Mouse (Mus musculus): Measurements from ENCODE around the gene Lrrc75b.
"Not testable (repeated sequence)": the region's sequence is repeated elsewhere in the genome, so short reads cannot be mapped to it uniquely, and the experiment has no call there.

Lrrc75b gene

DNA sequence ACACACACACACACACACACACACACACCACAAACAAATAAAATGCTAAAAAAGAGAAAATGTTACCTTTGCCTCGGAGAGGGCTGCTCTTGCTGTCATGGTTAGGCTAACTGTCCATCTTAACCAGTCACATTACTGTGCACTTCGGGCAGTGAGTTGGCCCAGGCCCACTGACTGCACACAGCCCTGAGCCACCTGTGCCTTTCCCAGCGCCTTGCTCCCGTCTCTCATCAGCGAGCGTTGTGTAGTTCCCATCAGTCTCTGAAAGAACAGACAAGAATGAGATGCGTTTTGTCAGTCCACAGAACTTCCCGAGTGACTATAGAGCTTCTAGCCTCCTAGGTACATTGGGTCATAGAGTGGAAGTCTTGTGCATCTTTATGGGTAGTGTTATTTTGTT, 25.9 kb downstream of the Lrrc75b start:
- peaks cover 5% of the 10 kb centered on the region for H3K36me3 ChIP-seq (ENCODE audit: control insufficient read depth, insufficient read depth, low read length, poor library complexity, severe bottlenecking)
- H3K27me3 ChIP-seq (ENCODE audit: control insufficient read depth, insufficient read depth, low read length, poor library complexity, severe bottlenecking): no peaks in the 10 kb centered on the region
- DNase-seq (ENCODE audit: low read depth, low spot score): no peak

DNA sequence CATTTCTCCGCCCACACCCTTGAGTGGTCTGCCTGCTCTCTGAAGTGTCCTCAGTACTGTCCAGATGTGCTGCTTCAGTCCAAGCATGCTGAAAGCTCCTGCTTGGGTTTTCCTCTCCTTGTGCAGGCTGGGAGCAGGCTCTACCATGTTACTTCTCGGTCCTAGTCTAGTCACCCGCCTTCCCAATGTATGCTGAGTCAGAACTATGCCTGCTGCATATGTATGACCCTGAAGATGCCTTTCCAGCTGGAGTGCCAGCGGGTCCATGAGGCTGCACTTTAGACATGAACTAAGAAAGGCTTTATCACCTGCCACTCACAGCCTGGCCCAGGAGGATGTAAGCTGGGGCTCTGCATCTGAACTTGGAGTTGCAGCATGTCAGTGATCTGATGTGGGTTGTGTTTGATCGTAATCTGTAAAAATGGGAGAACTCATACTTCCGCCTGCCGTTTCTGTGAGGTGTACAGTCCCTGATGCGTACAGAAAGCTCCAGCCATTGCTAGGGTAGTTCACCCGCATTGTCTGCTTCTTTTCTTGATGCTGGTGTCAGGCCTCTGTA, 28.5 kb downstream of the Lrrc75b start:
- H3K36me3 ChIP-seq (ENCODE audit: control insufficient read depth, insufficient read depth, low read length, poor library complexity, severe bottlenecking): peaks cover 7% of the 10 kb centered on the region
- no peak for DNase-seq (ENCODE audit: low read depth, low spot score)
- no peaks in the 10 kb centered on the region for H3K27me3 ChIP-seq (ENCODE audit: control insufficient read depth, insufficient read depth, low read length, poor library complexity, severe bottlenecking)

DNA sequence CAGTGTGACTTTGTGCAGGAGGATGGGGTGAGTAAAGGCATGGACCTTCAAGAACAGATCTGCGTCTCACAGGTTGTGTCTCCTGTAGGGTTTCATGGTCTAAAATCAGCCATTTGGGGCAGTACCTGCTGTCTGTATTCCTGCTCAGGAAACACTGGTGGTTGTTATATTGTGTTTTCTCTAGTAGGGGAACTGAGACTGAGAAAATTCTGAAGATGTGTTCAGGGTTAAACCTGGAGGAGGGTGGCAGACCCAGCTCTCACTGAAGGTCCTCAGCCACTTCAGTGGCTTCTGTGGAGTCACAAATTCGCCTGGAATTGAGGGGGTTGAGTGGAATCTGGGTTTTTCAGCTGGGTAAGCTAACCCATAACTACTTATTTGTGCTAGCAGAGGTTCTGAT, 29.8 kb downstream of the Lrrc75b start:
- DNase-seq (ENCODE audit: low read depth, low spot score): no peak
- Histone ChIP-seq H3K36me3 (ENCODE audit: control insufficient read depth, insufficient read depth, low read length, poor library complexity, severe bottlenecking) (peaks cover 7% of the 10 kb centered on the region), H3K27me3 (ENCODE audit: control insufficient read depth, insufficient read depth, low read length, poor library complexity, severe bottlenecking) (no peaks in the 10 kb centered on the region)

DNA sequence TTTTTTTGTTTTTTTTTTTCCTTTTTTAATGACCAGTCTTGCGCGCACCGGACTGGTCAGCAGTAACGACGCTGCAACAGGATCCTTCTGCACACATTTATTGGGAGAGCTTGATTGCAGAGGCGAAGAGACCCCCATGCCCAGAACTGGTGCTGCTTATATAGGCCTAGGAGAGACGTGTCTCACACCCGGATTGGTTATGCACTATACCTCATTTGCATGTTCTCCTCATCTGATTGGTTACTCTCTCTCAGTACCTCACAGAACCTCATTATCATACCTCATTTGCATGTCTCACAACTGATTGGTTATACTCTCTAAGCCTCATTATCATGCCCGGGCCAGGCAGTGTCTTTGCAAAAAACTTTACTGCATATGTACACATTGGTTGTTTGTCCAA, 34.7 kb downstream of the Lrrc75b start:
- not testable (repeated sequence) for H3K27me3 ChIP-seq (ENCODE audit: control insufficient read depth, insufficient read depth, low read length, poor library complexity, severe bottlenecking); DNase-seq (ENCODE audit: low read depth, low spot score)

DNA sequence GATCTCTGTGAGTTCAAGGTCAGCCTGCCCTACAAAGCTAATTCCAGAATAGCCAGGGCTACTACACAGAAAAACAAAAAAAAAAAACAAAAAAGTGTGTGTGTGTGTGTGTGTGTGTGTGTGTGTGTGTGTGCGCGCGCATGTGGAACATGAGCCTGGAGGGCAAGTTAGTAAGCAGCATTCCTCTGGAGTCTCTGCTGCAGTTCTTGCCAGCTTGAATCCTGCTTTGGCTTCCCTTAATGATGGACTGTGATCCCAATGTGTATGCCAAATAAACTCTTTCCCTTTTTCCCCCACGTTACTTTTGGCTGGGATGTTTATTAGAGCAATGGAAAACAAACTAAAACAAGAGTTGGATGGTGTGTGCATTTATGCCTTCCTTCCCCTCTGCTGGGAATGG, 38.5 kb downstream of the Lrrc75b start:
- peaks cover 2% of the 10 kb centered on the region; the same call in 1 of the 2 replicates for H3K36me3 ChIP-seq (ENCODE audit: control insufficient read depth, insufficient read depth, low read length, poor library complexity, severe bottlenecking)
- no peak for DNase-seq (ENCODE audit: low read depth, low spot score)
- no peaks in the 10 kb centered on the region for H3K27me3 ChIP-seq (ENCODE audit: control insufficient read depth, insufficient read depth, low read length, poor library complexity, severe bottlenecking)

More for the DNA sequence above, 34.7 kb downstream of the Lrrc75b start:
- not testable (repeated sequence) for H3K36me3 ChIP-seq (ENCODE audit: control insufficient read depth, insufficient read depth, low read length, poor library complexity, severe bottlenecking)

DNA sequence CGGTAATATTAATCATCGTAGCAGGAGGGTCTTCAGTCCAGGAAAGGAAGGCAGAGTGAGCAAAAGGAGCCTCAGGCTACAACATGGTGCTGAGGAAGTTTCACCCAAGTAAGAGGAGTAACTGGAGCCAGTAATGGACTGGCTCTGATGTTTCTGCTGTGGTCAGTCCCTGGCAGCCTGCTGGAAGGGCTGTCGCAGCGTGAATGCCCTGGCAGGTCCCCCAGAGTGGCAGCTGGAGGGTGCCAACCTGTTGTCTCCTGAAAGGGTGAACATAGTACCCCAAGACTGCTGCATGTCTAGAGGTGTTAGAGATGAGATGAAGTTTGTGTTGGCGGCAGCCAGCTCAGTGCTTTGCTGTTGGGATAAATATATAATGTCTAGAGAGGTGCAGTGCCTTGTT, 39.5 kb downstream of the Lrrc75b start:
- H3K27me3 ChIP-seq (ENCODE audit: control insufficient read depth, insufficient read depth, low read length, poor library complexity, severe bottlenecking): no peaks in the 10 kb centered on the region
- H3K36me3 ChIP-seq (ENCODE audit: control insufficient read depth, insufficient read depth, low read length, poor library complexity, severe bottlenecking): peaks cover 2% of the 10 kb centered on the region; the same call in 1 of the 2 replicates
- DNase-seq (ENCODE audit: low read depth, low spot score): no peak

DNA sequence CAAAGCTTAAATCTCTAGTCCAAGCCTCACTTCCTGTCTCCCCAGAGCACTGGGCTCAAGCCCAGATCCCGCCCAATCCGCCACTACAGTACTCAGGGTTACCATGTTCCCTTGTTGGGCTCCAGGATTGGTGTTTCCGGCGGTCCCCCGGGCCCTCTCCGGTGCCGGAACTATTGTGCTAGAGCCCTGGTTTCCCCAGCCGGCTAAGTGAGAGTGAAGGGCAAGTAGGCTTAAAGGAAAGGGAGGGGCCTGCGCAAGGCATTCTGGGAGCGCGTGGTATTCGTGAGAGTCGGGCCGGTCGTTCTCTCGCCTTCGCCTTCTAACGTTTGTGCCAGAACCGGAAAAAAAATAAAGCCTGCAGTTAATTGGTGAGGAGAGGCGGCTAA, 42.4 kb downstream of the Lrrc75b start, which contains the start of gene Gucd1:
TSS of gene Gucd1 (minus strand) at position 215 of the 386 bp plus-strand sequence.
- DNase-seq (ENCODE audit: low read depth, low spot score): peak; percentile 96

DNA sequence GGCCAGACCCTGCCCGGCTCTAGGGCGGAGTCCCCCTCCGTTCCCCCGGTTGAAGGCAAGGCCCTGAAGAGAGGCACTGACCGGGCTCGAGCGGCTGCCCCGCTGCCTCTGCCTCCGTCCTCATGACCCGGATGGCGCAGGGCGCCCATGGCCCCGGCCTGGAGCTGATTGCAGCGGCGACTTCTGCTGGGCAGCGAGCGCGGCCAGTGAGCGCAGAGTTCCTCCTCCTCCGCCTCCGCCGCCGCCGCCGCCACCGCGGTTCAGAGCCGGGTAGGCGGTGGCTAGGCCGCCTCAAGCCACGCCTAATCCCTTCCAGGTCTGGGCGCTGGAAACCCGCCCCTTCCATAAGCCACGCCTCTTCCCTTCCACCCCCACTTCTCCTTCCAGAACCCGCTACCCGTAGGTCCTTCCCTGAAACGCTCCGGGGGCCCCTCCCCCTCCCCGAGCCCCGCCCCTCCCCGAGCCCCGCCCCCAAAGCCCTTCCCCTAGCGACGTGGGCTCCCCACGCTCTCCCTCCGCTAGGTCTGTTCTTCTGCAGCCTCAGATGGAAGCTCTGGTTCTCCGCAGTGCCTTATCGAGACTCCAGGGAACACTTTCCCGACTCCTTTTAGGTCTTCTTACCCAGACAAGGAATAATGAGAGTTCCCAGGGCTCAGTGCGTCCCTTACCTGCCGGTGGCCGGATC, 42.9 kb downstream of the Lrrc75b start, which contains the start of gene Snrpd3:
TSS of gene Snrpd3 (plus strand) at position 479 of the 685 bp plus-strand sequence.
- no peaks in the 10 kb centered on the region for H3K27me3 ChIP-seq (ENCODE audit: control insufficient read depth, insufficient read depth, low read length, poor library complexity, severe bottlenecking)
- H3K36me3 ChIP-seq (ENCODE audit: control insufficient read depth, insufficient read depth, low read length, poor library complexity, severe bottlenecking): peaks cover 2% of the 10 kb centered on the region; the same call in 1 of the 2 replicates
- peak; percentile 99 for DNase-seq (ENCODE audit: low read depth, low spot score)

More for the DNA sequence above, 42.4 kb downstream of the Lrrc75b start, which contains the start of gene Gucd1:
- Histone ChIP-seq H3K36me3 (ENCODE audit: control insufficient read depth, insufficient read depth, low read length, poor library complexity, severe bottlenecking) (peaks cover 2% of the 10 kb centered on the region; the same call in 1 of the 2 replicates), H3K27me3 (ENCODE audit: control insufficient read depth, insufficient read depth, low read length, poor library complexity, severe bottlenecking) (no peaks in the 10 kb centered on the region)

DNA sequence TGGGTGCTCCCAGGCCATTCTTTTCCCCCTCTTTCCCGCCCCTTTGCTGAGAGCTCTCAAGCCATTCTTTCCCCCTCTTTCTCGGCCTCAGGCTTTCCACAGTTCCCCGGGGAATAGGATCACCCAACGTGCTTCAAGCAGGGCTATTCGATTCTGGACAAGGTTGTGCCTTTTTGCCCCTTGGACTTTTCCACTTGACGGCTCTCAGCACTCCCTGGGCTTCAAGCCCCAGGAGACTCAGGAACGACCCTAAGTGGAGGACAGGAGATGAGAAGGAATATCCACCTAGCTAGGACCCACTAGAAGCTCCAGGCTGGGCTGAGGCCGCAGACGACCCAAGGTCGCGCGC, 43.4 kb downstream of the Lrrc75b start:
- no peak for DNase-seq (ENCODE audit: low read depth, low spot score)
- no peaks in the 10 kb centered on the region for H3K27me3 ChIP-seq (ENCODE audit: control insufficient read depth, insufficient read depth, low read length, poor library complexity, severe bottlenecking)
- peaks cover 2% of the 10 kb centered on the region; the same call in 1 of the 2 replicates for H3K36me3 ChIP-seq (ENCODE audit: control insufficient read depth, insufficient read depth, low read length, poor library complexity, severe bottlenecking)

DNA sequence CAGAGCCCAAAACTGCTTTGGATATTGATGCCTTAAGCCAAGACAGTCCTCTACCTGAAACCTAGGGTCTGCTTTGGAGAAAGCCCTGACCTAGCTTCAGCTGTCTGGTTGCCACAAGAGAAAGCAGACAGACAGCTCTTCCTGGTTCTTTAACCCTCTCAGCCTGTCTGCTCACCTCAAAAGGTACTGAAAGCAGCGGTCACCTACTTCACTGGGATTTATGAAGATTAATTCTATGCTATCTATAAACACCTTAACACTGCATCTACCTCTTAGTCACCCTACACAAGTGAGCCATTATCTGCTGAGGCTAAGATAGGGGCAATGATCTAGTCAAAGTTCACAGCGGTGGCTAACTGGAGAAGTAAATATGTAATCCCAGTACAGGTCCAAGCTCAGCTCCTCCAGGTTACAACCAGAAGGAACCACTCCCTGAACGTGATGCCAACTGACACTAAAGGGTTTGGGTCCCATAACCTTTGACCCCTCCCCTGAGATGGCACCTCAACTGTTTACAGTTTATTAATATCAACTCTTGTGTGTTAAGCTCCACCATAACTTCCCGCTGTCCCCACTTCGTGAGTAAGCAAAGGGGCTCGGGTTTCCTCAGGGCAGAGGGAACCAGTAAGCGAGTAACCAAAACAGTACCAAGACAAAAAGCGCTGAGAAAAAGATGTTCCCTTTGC, 43.9 kb downstream of the Lrrc75b start:
- no peaks in the 10 kb centered on the region for H3K27me3 ChIP-seq (ENCODE audit: control insufficient read depth, insufficient read depth, low read length, poor library complexity, severe bottlenecking)
- peaks cover 4% of the 10 kb centered on the region for H3K36me3 ChIP-seq (ENCODE audit: control insufficient read depth, insufficient read depth, low read length, poor library complexity, severe bottlenecking)
- DNase-seq (ENCODE audit: low read depth, low spot score): peak; percentile 29

DNA sequence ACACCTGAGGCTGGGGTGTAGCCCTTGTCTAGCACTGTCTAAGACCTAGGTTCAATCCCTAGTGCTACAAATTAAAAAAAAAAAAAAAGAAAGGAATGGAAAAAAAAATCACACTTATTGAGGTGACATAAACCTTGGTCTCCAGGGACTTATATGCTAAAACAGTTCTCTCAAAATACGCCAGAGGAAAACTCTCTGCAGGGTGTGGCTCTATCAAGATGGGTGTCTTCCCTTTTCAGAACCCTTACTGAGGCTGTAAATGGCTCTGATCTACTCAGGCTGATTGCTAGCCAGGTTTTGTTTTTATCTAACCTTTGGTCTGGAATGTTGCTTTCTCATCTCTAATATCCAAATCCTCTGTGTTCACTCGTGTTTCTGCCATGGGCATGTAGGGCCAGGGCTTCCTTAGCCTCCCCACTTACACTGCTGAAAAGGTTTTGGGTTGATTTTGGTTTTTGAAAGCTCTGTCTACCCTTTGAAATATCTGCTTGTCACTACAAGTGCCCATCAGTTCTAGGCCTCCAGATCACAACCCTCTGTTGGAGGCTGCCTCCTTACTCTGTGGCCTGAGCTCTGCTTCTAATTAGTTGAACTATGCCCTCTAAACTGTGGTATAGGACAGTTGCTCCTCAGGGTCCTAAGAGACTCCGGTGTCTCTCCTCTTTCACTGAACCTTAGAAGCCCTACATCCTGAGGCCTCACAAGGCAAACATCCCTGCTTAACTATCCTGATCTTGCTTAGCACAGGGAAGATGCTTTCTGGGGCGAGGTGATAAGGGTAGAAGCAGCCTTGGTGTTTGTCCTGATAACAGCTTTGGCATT, 44.7 kb downstream of the Lrrc75b start:
- Histone ChIP-seq H3K36me3 (ENCODE audit: control insufficient read depth, insufficient read depth, low read length, poor library complexity, severe bottlenecking) (peaks cover 4% of the 10 kb centered on the region), H3K27me3 (ENCODE audit: control insufficient read depth, insufficient read depth, low read length, poor library complexity, severe bottlenecking) (no peaks in the 10 kb centered on the region)
- peak; percentile 72 for DNase-seq (ENCODE audit: low read depth, low spot score)

DNA sequence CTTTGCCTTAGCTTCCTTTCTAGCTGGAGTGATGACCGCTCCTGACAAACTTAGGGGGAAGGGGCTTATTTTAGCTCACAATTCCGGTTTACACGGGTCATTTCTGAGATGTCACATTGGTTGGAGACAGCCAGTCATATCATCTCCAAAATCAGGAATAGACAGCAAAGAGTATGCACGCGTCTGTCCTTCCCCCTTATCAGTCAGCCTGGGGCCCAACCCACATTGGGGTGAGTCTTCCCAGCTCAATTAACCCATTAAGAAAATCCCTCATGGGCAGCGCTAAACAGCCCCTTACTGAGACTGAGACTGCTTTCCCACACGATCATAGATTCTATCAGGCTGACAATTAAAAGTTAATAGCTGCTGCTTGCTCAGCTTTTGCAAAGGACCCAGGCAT, 45.8 kb downstream of the Lrrc75b start:
- DNase-seq (ENCODE audit: low read depth, low spot score): no peak
- Histone ChIP-seq H3K36me3 (ENCODE audit: control insufficient read depth, insufficient read depth, low read length, poor library complexity, severe bottlenecking) (peaks cover 4% of the 10 kb centered on the region), H3K27me3 (ENCODE audit: control insufficient read depth, insufficient read depth, low read length, poor library complexity, severe bottlenecking) (no peaks in the 10 kb centered on the region)

DNA sequence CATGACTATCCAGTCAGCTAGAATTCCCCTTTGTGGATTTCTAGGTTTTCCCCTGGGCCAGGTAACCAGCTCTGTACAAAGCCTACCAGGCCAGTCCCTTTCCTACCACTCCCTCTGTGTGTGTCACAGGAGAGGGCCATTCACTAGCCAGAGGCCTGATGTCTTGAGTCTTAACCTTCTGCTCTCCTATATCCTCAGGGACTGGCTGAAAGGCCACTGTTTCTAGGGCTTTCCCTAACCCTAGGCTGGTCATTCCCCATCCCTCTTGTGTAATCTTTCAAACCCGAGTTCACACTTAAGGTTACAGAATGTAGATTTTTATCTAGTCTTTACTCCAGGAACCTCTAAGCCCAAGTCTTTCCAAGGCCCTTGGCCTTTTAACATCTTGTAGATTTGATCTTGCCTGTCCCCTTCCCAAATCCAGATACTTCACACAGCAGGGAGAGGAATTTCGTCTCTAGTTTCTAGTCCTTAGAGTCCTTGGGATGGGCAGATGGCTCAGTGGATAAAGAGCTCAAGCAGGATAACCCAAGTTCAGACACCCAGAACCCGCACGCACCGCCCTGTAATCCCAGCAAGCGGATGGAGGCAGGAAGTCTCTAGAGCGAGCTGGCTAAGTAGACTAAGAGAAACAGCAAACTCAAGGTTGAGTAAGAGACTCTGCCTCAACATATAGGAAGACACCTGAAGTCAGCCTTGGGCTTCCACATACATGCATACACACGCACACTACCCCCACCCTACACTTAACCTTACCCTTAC, 46.6 kb downstream of the Lrrc75b start:
- H3K27me3 ChIP-seq (ENCODE audit: control insufficient read depth, insufficient read depth, low read length, poor library complexity, severe bottlenecking): no peaks in the 10 kb centered on the region
- peak; percentile 25 for DNase-seq (ENCODE audit: low read depth, low spot score)

DNA sequence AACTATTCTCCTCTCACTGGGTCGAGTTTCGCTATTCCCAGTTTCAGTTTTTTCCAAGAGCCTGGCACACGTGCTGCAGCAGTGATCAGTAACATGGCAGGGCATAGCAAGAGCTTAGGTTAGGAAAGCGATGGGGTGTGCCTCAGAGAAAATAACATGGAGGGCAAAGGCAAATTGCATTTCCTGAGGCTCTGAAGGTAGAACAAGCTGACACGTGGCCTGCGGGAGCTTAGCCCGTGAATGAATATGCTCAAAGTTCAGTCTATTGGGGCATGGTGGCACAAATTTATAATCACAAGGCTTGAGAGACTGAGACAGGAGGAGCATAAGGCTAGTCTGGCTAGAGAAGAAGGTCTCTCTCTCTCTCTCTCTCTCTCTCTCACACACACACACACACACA, 47.3 kb downstream of the Lrrc75b start:
- no peaks in the 10 kb centered on the region for H3K27me3 ChIP-seq (ENCODE audit: control insufficient read depth, insufficient read depth, low read length, poor library complexity, severe bottlenecking)
- H3K36me3 ChIP-seq (ENCODE audit: control insufficient read depth, insufficient read depth, low read length, poor library complexity, severe bottlenecking): peaks cover 12% of the 10 kb centered on the region
- no peak for DNase-seq (ENCODE audit: low read depth, low spot score)

More for the DNA sequence above, 46.6 kb downstream of the Lrrc75b start:
- peaks cover 9% of the 10 kb centered on the region for H3K36me3 ChIP-seq (ENCODE audit: control insufficient read depth, insufficient read depth, low read length, poor library complexity, severe bottlenecking)
